Mouse (Mus musculus): ENCODE measurements at regions not wholly inside any gene's neighbourhood (a gene's known extent, or its start where the extent isn't known, plus 50 kb on each side); places are given as distances from the start of the nearest gene placed in this dataset.
"Not testable (repeated sequence)": the region's sequence is repeated elsewhere in the genome, so short reads cannot be mapped to it uniquely, and the experiment has no call there.

GRCm38 (mm10) chr8:102024472-102024871, 761.0 kb downstream of the Cdh11 start:
- no peaks in the 10 kb centered on the region for H3K9me3 ChIP-seq
- H3K4me2 ChIP-seq (replicated peaks): no peak overlapping the region
- H3K4me1 ChIP-seq: no peaks in the 10 kb centered on the region
- H3K36me3 ChIP-seq: no peaks in the 10 kb centered on the region
- no peak for ATAC-seq (ENCODE audit: low FRiP score, low read depth)
- H3K27me3 ChIP-seq: no peaks in the 10 kb centered on the region
- 79% methylated on average over 1 of the region's 1 CpGs for WGBS
- no peak overlapping the region for H3K4me3 ChIP-seq
- no peak overlapping the region for H3K27ac ChIP-seq
- no peak overlapping the region for H3K9ac ChIP-seq

DNA sequence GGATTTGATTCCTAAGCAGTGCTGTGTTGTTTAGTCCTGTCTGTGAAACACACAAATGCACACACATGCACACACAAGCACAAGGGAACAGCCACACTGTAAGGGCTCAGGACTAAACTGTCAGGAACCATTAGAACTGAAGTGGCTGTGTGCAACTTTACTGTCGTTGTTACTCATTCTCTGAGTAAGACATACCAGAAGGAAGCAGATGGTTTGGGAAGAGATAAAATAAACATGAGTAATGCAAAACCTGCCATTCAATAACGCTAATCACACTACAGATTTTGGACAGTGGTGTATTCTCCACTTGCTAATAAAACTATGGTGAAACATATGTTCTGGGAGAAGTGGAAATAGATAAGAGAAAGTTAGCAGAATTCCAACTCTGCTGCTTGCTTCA, 767.7 kb downstream of the Cdh11 start:
- Histone ChIP-seq H3K27me3 (no peaks in the 10 kb centered on the region), H3K4me3 (no peak overlapping the region), H3K9ac (no peak overlapping the region), H3K4me1 (no peaks in the 10 kb centered on the region), H3K9me3 (no peaks in the 10 kb centered on the region), H3K4me2 (replicated peaks) (no peak overlapping the region), H3K27ac (no peak overlapping the region), H3K36me3 (no peaks in the 10 kb centered on the region)
- no peak for ATAC-seq (ENCODE audit: low FRiP score, low read depth)
- WGBS: 67% methylated on average over 2 of the region's 2 CpGs

- Histone ChIP-seq H3K4me2 (replicated peaks) (no peak overlapping the region), H3K9ac (no peak overlapping the region), H3K27ac (no peak overlapping the region), H3K27me3 (no peaks in the 10 kb centered on the region), H3K36me3 (no peaks in the 10 kb centered on the region), H3K4me3 (no peak overlapping the region), H3K4me1 (no peaks in the 10 kb centered on the region), H3K9me3 (no peaks in the 10 kb centered on the region)
- no peak for ATAC-seq (ENCODE audit: low FRiP score, low read depth)
- WGBS: 82% methylated on average over 4 of the region's 4 CpGs
Measured at GRCm38 (mm10) chr8:102000326-102001016, 785.0 kb downstream of the Cdh11 start.

DNA sequence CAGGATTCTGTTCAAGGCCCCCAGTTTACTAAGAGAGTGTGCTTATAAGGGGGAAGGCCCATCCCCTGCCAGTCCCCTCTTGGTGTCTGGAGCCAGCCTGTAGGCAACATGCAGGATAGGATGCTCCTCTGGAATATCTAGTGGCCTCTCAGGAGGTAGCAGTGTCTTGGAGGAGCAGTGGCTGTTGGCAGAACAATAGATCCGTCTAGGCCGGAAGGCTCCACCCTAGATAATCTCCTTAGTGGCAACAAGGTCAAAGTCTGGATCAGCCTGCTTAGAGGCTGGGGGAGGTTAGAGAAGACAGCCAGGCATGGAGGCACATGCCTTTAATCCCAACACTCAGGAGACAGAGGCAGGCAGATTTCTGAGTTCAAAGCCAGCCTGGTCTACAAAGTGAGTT, 788.7 kb downstream of the Cdh11 start:
- not testable (repeated sequence) for H3K9ac ChIP-seq

GRCm38 (mm10) chr8:101956832-101957231, 828.6 kb downstream of the Cdh11 start:
- WGBS: 76% methylated on average over 2 of the region's 2 CpGs
- no peaks in the 10 kb centered on the region for H3K27me3 ChIP-seq
- no peak overlapping the region for H3K27ac ChIP-seq
- ATAC-seq (ENCODE audit: low FRiP score, low read depth): no peak
- no peak overlapping the region for H3K9ac ChIP-seq
- H3K9me3 ChIP-seq: no peaks in the 10 kb centered on the region
- H3K4me3 ChIP-seq: no peak overlapping the region
- H3K4me2 ChIP-seq (replicated peaks): no peak overlapping the region
- H3K36me3 ChIP-seq: no peaks in the 10 kb centered on the region
- no peaks in the 10 kb centered on the region for H3K4me1 ChIP-seq

More for the DNA sequence above, 788.7 kb downstream of the Cdh11 start:
- not testable (repeated sequence) for H3K36me3 ChIP-seq; H3K27me3 ChIP-seq; H3K4me1 ChIP-seq; H3K27ac ChIP-seq; H3K4me3 ChIP-seq; H3K4me2 ChIP-seq (replicated peaks); H3K9me3 ChIP-seq; ATAC-seq (ENCODE audit: low FRiP score, low read depth)
- 74% methylated on average over 2 of the region's 2 CpGs for WGBS

DNA sequence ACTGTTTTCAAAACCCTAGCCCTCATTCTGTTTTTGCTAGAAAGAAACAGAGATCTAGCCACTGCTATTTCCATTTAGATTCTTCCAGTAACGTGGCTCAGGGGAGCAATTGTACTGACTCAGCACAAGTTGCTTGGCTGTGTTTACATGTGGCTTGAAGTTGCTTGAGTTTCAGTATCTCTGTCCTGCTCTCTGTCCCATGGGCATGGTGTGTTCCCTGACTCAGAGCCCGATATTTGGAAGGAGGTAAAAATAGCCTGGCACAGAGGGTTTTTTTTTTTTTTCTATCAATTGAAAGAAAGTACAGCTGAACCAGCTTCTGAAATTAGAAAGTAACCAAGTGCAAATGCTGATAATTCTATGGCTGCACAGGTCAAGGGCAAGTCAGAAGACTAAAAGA, 834.8 kb downstream of the Cdh11 start:
- WGBS: 55% methylated on average over 2 of the region's 2 CpGs
- no peak overlapping the region for H3K4me2 ChIP-seq (replicated peaks)
- no peaks in the 10 kb centered on the region for H3K36me3 ChIP-seq
- no peak overlapping the region for H3K27ac ChIP-seq
- no peaks in the 10 kb centered on the region for H3K9me3 ChIP-seq
- no peaks in the 10 kb centered on the region for H3K4me1 ChIP-seq
- H3K27me3 ChIP-seq: no peaks in the 10 kb centered on the region
- ATAC-seq (ENCODE audit: low FRiP score, low read depth): no peak
- no peak overlapping the region for H3K4me3 ChIP-seq
- no peak overlapping the region for H3K9ac ChIP-seq

DNA sequence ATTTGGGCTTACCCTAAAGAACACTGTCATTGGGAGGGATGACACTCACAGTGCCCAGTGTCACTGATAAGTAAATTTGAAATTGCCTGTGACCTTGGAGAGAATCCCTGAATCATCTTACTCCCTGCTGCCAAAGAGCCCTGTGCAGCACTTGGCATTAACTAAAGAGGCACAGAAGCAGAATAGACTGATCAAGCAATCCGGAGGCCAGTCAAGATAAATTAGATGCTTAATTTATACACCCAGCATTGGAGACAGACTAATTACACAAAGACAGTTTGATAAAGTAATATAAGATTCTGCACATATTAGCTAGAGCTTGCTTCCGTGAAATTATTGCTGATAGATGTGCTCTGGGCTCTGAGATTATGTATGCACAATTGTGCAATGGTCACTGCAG, 847.6 kb downstream of the Cdh11 start:
- Histone ChIP-seq H3K36me3 (no peaks in the 10 kb centered on the region), H3K9me3 (no peaks in the 10 kb centered on the region)
- WGBS: 90% methylated on average over 2 of the region's 2 CpGs

DNA sequence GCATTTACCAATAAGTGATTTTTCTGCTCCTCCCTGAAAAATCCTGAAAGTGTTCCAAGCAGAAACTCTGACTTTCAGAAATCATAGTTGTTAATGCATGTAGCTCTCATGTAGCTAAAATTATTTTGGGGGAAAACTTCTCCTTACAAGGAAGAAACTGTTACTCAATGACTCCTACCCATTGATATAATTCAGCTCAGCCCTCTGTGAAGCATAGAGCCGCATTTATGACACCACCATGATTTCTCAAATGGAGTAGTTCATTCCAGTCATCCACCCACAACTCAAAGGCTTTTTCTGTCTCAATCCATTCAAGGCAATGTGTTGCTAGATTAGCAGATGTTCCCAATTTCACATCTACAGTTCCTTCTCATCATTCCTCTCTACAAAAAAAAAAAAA, 871.8 kb downstream of the Cdh11 start:
- H3K27me3 ChIP-seq: no peaks in the 10 kb centered on the region
- H3K4me3 ChIP-seq: no peak overlapping the region
- no peak for ATAC-seq (ENCODE audit: low FRiP score, low read depth)
- no peak overlapping the region for H3K9ac ChIP-seq
- H3K9me3 ChIP-seq: no peaks in the 10 kb centered on the region
- no peak overlapping the region for H3K27ac ChIP-seq
- no peak overlapping the region for H3K4me2 ChIP-seq (replicated peaks)
- no peaks in the 10 kb centered on the region for H3K4me1 ChIP-seq
- WGBS: 71% methylated on average over 1 of the region's 1 CpGs
- no peaks in the 10 kb centered on the region for H3K36me3 ChIP-seq

More for the DNA sequence above, 847.6 kb downstream of the Cdh11 start:
- no peak for ATAC-seq (ENCODE audit: low FRiP score, low read depth)
- H3K4me3 ChIP-seq: no peak overlapping the region
- no peaks in the 10 kb centered on the region for H3K4me1 ChIP-seq
- no peak overlapping the region for H3K4me2 ChIP-seq (replicated peaks)
- H3K9ac ChIP-seq: no peak overlapping the region
- no peaks in the 10 kb centered on the region for H3K27me3 ChIP-seq
- no peak overlapping the region for H3K27ac ChIP-seq
